Mouse (Mus musculus) heart, adult 2 months (tissue): ENCODE measurements around the gene Rbpj.

Experiments used
- CTCF ChIP-seq: fragments of 200-600 bp; IDR thresholded peaks from 2 replicates; pipeline ENCODE4 v1.8.1; 2022; ENCODE audit warnings: antibody characterized with exemption, mild to moderate bottlenecking, moderate library complexity
- EP300 ChIP-seq: fragments of 200-500 bp; IDR thresholded peaks from 2 replicates; pipeline ENCODE4 v1.6.1; 2011; ENCODE audit warnings: low read depth, low read length, control low read depth; ENCODE audit not compliant: insufficient read depth
- POLR2A ChIP-seq: fragments of 200-500 bp; IDR thresholded peaks from 2 replicates; pipeline ENCODE4 v1.6.1; 2011; ENCODE audit warnings: mild to moderate bottlenecking, low read depth, low read length, control low read depth; ENCODE audit not compliant: insufficient read depth

- TF ChIP-seq EP300 (no peak), CTCF (no peak), POLR2A (no peak)
These were observed 95.2 kb downstream of the Rbpj start for GRCm38 (mm10) chr5:53561160-53561559.
